Mouse (Mus musculus): ENCODE results near the gene Olfr10.

Olfr10 gene

DNA sequence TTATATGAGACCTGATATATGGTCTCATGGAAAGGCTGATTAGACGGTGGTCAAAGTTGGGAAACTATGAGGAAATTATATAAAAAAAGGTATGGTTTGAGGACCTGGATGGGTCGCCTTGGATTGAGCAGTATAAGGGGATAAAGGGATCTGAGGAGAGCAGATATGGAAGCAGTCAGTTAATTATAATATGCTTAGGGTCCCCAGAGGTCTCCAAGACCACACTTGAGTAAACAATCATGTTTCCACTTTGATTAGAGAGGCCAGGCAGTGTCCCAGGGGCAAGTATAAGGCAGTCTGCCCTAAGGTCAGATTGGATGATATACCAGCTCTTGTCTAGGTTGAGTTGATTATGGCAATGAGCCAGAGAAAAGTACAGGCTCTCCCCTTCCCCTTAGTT, 17.9 kb downstream of the Olfr10 start, which contains the start of gene Olfr1391:
Gene Olfr1391, plus strand, starts transcription at position 301 of the 400 bp plus-strand sequence.
- DNase-seq (ENCODE audit: inconsistent ontology term), result no peak

DNA sequence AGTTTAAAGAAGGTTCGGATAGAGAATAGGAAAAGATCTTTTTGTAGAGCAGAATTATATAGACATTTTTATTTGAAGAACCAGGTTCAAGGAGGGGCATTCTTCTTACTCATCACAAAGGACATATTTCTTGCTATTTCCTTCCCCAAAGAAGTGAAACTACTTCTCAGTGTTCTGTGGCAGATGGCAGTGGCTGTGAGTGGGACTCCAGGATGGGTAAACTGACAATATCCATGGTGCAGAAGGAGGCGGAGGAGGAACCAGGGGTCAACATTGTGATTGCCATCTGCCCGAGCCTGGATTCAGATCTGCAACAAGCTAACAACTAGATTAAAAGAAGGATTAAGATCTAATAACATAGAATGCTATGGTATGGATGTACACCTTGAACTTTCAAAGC, 22.2 kb downstream of the Olfr10 start:
- no peak for DNase-seq (ENCODE audit: inconsistent ontology term)

DNA sequence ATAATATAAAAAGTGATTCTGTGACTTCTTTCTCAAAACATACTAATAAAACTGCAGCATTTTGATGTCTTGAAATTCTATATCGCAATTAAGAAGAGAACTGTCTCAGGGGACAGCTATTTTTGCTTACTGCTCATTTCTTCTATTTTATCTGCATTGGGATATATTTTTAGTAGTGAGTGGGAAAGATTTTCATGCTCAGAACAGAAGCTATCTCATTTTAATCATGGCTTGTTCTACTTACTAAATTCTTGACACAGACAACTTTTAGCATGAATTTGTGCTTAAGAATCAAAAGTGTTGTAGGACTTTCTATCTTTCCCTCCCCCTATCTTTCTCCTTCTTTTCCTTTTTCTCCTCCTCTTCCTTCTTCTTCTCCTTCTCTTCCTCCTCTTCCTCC, 25.1 kb downstream of the Olfr10 start:
- DNase-seq (ENCODE audit: inconsistent ontology term), result no peak

DNA sequence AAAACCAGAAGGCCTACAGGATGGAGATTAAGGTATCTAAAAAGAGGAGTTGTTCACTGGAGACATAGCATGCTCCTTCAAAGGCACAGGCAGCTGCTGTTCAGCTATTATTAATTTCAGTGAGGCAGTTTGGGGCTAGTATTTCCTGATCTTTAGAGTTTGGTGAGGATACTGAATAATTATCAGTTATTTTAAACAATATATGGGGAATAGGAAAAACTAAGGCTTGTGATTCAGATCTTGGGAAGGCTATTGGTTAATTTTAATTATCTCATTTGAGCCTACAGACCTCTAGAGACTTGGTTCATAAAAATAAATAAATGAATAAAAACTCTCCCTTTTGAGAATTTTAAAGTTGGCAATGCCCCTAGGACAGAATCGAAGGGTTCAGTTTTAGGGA, 30.3 kb downstream of the Olfr10 start, which contains the start of gene Olfr1390:
Gene Olfr1390, plus strand, starts transcription at position 301 of the 400 bp plus-strand sequence.
- DNase-seq (ENCODE audit: inconsistent ontology term), result no peak

DNA sequence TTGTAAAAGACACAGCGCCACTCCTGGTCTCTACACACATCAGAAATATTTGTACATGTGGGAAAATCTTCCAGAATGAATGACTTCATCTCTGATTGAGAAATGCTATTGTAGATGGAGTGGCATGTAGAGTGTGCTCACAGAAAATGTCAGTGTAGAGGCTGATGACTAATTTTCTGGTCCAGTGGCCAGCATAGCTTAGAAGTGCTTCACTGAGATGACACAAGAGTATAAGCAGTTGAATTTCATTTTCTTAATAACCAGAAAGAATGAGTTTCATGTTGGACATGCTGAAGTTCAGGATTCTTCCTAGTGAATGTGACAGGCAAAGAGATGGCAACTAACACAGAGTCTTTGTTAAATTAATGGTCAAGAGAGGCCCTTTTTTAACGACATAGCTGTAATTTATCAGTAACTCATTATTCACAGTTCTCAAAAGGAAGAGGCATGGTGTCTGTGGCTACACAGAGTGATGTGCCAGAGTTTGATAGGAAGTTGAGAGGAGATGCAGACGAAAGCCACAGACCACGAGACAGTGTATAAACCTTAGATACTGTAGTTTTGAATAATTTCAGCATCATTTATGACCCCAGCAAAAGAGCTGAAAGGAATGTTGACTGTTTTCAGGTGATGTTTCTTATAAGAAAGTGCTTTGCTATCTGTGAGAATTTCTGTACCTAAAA, 32.8 kb downstream of the Olfr10 start:
- peak; percentile 87 for DNase-seq (ENCODE audit: inconsistent ontology term)

Measured in Muller cell, postnatal 12 days (primary cell).